Mouse (Mus musculus) layer of hippocampus, adult 18-20 months (tissue): ENCODE data around the gene Selenoh. TPM values are rescaled to one million over a fixed set of nuclear protein-coding genes. Genes with fewer than 3 reads are reported as not detected.

Experiments
- DNase-seq, 2 experiments: peaks; one replicate each; pipeline ENCODE4 v3.0.0; 2022; ENCODE audit warnings: low spot score in 2 of 2
- long read RNA-seq: library from polyadenylated mRNA; stranded (forward); transcript quantifications from one replicate; pipeline ENCODE4 v2.0.0, GENCODE M21; 2021
- total RNA-seq, 2 experiments: library from RNA; stranded (reverse); gene quantifications; 2 replicates each; pipeline ENCODE4 v1.2.3; 2021

The Selenoh gene
- total RNA-seq, result 10 to 100 TPM; 22.6 to 25.0 TPM
- long read RNA-seq, transcript Selenoh-203 (4 exons, 747 nt), result major isoform, 5 of 7 reads
- long read RNA-seq, partial matches to known transcripts, result 0 of 7 reads
- long read RNA-seq, other reads (novel, unspliced or antisense), result 0 of 7 reads

- DNase-seq, result peak; percentile 83 to 91
Observed at GRCm38 (mm10) chr2:84670569-84670933, at the start of gene Selenoh. Selenoh (minus strand) TSS chr2:84670770.

DNA sequence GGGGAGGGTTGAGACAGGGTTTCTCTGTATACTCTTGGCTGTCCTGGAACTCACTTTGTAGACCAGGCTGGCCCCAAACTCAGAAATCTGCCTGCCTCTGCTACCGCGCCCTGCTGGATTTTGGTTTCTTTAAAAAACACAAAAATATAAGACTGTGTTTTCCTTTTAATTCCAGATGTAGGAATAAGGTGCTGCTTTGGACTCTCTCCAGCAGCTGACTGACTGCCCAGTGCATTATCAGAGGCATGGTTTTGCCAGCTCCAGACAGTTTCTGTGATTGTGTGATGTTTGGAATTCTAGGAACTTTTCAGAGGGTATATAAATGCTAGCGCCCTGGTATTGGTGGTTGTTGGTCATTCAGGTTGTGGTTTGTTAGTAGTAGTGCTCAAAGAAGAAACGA, 46.8 kb upstream of the Selenoh start:
- DNase-seq, result no peak

- DNase-seq, result no peak
Observed at GRCm38 (mm10) chr2:84716423-84717355, 46.1 kb upstream of the Selenoh start.

- DNase-seq, result peak in 1 of 2 experiments; percentile 77
Observed at GRCm38 (mm10) chr2:84715562-84716361, 45.2 kb upstream of the Selenoh start.

DNA sequence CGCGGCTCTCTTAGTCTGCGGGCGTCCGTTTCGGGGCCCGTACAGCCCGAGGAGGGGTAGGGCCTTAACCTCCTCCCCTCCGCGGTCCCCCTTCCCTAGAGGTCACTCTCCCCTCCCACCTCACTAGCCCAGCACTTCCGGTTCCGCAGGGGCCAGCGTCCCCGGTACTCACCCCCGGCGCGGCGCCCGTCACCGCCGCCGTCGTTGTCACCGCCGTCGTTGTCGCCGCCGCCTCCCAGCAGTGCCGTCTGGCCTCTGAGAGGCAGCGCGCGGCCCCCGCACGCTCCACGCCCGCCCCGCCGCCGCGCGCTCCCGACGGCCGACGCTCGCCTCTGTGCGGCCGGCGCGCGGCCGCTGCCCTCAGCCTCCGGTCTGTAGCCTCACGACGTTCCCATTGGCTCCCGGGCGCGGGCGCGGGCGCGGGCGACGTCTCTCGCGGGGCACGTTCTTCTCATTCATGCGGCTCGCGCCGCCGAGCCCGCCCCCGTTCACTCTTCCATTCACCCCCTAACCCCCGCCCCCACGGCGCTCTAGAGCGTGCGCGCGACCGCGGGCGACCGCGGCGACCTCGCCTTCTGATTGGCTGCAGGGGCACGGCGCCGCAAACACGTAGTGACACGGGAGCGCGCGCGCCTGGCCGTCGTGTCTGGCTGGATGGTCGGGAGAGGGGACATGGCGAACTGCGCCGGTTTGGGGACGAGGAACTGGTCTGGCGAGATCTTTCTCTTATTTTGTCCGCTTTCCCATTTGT, 44.4 kb upstream of the Selenoh start, which contains the start of gene Zdhhc5:
TSS of gene Zdhhc5 (minus strand) at position 370 of the 751 bp plus-strand sequence.
- DNase-seq, result peak; percentile 97 to 99

DNA sequence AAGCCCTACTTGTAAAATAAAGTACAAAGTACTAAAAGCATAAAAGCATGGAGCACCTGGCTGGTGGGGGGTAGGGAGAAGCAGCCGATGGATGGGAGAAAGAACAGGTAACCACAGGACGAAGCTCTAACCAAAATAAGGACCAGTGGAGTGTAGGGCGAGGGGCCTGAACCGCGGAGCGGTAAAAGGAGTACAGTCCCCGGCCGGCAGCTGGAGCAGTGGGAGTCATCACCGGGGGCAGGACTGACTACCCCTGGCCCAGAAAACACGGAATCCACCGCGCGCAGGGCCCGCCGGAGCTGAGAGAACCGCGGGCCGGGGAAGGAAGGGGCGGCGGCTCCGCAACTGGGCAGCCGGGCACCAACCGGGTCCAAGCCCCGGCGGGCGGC, 43.8 kb upstream of the Selenoh start:
- no peak for DNase-seq

DNA sequence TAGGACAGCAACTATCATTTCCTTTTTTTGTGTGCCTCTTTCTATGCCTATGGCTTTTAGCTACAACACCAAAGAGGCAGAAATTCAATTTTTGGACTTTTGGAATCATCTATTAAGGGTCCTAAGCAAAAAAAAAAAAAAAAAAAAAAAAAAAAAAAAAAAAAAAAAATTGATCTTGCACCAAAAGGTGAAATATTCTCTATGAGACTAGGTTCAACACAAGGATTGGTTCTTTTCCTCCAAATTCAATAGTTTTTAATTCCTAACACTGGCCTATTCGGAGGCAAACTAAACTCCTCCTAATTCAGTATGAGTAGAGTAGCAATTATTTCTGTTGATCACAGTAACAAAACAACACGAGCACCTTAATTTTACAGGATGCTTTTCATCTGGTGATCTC, 41.3 kb upstream of the Selenoh start:
- no peak for DNase-seq

GRCm38 (mm10) chr2:84707523-84707922, 37.0 kb upstream of the Selenoh start:
- no peak for DNase-seq

GRCm38 (mm10) chr2:84705295-84705694, 34.7 kb upstream of the Selenoh start:
- DNase-seq, result no peak

DNA sequence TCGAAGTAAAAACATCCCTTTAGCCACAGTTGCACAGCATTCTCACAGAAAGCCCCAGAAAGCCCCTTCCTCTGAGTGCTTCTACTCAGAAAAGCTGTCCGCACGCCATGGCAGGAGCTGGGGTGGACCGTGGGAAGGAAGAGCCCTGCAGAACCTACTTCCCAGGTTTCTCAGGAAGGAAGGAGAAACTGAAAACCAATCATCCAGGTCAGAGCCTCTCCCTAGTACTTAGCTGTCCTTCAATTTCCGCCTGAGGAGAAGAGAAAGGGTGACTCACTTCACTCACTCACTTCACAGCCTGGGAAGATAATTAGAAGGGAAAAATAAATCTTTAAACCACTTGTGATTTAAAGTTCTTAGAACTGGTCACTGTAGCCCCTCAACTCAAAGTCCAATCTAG, 33.8 kb upstream of the Selenoh start:
- DNase-seq, result no peak

GRCm38 (mm10) chr2:84703497-84703896, 32.9 kb upstream of the Selenoh start:
- DNase-seq, result no peak

DNA sequence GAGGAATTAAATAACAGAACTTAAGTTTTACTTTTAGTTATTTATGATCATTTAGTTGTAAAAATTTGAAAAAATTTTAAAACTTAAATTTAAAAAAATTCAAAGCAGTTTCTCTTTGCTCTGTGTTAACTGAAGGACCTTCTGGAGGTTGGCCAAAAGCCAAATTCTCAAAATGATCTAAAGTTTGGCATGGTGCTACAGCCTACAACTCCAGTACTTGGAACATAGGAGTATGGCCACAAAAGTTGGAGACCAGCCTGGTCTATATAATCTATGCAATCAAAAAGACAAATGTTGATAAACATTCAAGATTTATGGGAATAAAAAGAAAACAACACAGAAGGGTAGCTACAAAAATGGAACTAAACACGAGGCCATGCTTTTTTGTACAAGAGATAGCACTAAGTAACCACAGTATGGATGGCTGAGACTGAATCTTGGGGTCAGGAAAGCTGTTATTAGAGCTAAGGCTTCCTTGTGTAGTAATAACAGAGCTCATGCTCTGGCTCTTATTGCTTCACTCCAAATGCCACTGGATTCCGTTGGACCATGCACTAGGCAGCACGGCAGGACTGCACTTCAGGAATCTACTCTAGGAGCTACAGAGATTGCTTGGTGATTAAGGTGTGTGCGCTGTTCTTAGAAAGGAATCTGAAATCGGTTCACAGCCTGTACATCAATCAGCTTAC, 24.6 kb upstream of the Selenoh start:
- DNase-seq, result no peak

DNA sequence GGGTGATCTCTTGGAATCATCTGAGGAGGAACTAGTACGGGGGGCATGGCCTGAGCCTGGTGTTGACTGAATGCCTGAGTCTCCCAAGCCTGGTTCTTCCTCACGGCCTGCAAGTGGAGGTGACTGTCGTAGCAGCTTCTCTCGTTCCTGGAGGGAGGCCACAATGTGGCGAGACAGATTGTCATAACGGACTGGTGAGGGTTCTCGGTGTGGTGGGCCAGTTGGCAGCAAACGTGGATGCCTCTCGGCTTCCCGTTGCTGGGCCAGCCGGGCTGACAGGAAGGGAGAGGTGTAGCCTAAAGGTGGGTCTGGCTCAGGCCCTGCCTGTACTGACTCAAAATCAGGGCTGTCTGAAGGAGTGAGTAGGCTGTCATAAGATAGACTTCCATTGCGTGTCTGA, 19.5 kb upstream of the Selenoh start:
- no peak for DNase-seq

DNA sequence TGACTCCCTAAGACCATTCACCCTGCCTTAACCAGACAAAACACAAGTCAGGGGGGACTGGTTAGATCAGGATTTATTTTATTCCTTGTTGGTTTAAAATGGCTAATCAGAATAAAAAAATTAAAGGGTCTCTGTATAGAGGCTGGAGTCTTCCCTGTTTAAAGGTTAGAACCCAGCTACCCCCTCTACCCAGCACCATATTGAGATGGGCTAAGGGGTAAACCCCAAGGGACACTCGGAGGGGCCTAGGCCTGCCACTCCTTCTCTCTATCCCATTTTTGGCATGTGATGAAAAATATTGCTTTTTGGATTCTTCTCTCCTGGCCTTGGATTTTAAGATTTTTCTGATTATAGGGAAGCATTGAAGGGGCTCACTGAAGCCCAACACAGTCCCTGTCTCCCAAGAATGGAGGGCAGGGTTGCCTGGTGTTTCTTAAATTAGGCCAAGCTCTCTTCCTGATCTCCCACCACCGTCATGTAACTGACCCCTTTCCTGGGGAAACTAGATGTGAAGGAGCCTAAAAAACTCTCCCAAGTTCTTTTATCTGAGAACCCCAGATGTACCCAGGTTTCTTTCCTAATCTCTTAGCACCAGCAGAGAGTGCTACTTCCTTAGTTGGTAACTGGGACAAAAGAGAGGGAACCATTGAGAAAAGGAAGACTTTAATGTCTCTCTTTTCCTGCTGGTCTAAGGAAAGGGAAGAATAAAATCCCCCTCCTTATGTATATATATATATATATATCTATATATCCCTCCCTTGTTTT, 17.7 kb upstream of the Selenoh start:
- no peak for DNase-seq

- DNase-seq, result no peak
Observed at GRCm38 (mm10) chr2:84682605-84683183, 12.1 kb upstream of the Selenoh start.

- no peak for DNase-seq
Observed at GRCm38 (mm10) chr2:84679016-84679415, 8.4 kb upstream of the Selenoh start, which contains the start of gene Tmx2. Tmx2 (minus strand) TSS chr2:84679140.

GRCm38 (mm10) chr2:84677968-84678880, 7.7 kb upstream of the Selenoh start, which contains the start of the genes Gm28635 and Med19:
Gm28635 (minus strand) TSS chr2:84678041.
Med19 (plus strand) TSS chr2:84678402.
- peak; percentile 93 to 98 for DNase-seq
